Mouse (Mus musculus) adrenal gland, adult (tissue): ENCODE data around the gene Kdm1b.

ENCODE experiments used
- DNase-seq, 2 experiments: peaks; one replicate each; pipeline ENCODE4 v3.0.0; 2022 to 2023; ENCODE audit warnings: low spot score in 1 of 2; ENCODE audit not compliant: inconsistent age in 2 of 2

Gene Kdm1b

GRCm38 (mm10) chr13:47056781-47057180 is 13.5 kb downstream of the Kdm1b start:
- DNase-seq: no peak

DNA sequence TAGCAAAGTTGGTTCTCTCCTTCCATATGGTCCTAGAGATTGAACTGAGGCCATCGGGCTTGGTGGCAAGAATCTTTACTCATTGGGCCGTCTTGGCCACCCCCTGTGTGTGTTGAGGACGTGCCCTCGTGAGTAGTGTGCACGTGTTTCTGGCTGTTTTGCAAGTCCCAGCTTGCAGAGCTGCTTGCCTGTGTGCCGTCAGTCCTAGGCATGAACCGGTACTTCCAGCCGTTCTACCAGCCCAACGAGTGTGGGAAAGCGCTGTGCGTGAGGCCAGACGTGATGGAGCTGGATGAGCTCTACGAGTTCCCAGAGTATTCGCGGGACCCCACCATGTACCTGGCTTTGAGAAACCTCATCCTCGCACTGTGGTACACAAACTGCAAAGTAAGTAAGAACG is 19.5 kb downstream of the Kdm1b start:
- no peak for DNase-seq

DNA sequence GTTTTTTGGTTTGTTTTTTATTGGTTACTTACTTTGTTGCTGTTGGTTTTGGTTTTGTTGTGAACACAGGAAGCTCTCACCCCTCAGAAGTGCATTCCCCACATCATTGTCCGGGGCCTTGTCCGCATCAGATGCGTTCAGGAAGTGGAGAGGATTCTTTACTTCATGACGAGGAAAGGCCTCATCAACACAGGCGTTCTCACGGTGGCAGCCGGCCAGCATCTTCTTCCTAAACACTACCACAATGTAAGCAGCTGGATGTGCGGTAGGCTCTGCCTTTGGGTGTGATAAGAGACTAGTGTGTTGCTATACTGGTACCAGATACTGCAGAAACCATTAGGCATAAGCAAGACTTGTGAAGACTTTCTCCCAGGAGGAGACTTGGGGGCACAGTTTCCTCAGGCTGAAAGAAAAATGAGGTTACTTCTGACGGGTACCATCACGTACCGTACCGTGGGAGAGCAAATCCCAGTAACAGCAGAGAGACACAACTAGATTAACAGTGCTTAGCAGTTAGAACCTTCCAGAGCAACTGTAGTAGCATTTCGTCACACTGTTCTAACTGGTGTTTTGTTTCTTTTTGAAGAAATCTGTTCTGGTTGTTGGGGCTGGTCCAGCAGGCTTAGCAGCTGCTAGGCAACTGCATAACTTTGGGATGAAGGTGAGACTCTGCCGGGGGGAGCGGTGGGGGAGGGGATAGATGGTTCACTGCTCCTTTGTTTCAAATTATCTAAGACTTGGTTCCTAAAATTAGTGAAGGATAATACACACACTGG is 20.9 kb downstream of the Kdm1b start:
- DNase-seq: no peak

GRCm38 (mm10) chr13:47066516-47066915 is 23.2 kb downstream of the Kdm1b start:
- no peak for DNase-seq

GRCm38 (mm10) chr13:47067001-47067400 is 23.7 kb downstream of the Kdm1b start:
- DNase-seq: no peak

GRCm38 (mm10) chr13:47070329-47071080 is 27.2 kb downstream of the Kdm1b start:
- no peak for DNase-seq

DNA sequence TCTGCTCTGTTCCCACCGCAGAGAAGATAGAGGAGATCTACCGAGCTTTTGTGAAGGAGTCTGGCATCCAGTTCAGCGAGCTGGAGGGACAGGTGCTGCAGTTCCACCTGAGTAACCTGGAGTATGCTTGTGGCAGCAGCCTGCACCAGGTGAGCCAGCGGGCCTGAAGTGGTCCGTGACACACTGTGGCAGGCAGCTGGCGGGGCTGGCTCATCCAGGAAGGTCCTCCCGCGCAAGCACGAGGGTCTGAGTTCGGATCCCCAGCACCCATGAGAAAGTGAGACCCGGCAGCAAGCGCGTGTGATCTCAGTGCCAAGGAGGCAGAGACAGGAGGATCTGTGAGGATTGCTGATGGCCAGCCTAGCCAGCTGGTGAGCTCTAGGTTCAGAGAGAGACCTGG is 28.6 kb downstream of the Kdm1b start:
- no peak for DNase-seq

DNA sequence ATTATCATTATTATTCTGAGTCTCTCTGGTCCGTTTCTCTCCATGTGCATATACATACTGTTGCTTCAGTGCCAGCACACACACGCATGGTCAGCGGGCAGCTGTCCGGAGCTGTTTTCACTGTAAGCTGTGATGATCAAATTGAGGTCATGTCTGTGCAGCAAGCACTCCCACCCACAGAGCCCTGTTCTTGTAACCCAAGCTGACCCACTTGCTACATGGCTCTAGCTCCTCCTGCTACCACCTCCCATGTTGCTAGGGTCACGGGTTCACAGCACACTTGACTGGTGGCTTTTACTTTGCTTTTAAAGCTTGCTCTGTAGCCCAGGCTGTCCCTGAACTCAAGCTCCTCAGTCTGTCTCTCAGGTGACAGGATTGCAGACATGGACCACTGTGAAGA is 29.2 kb downstream of the Kdm1b start:
- DNase-seq: no peak

DNA sequence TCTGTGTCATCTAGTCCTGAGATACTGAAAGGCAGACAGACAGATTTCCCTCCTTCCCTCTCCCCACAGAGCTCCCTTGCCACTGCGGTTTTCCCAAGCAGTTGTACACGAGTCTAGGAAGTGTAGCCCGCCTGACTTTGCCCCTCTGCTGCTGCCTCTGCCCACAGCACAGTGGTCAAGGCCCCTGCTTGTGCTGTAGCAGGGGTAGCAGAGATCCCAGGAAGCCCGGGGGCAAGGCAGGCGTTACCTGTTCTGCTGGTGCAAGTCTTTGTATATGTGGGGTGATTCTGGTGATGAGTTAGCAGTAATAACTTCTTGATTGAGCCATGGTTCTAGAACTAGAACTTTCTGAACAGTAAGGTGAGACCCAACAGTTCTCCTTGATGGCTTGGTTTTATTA is 32.9 kb downstream of the Kdm1b start:
- no peak for DNase-seq

DNA sequence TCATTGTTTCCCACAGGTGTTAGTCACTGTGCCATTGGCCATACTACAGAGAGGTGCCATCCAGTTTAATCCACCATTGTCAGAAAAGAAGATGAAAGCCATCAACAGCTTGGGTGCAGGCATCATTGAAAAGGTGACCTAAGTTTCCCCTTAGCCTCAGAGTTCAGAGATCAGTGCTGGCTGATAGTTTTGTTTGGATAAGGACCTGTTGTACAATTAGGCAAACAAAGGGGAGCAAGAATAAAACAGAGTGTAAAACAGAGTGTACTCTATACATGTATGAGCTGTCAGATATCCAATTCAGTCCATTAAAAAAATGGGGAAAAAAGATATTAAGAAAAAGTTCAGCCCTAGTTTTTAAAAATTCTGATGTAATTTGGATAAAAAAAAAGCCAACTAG is 34.1 kb downstream of the Kdm1b start:
- DNase-seq: no peak

GRCm38 (mm10) chr13:47078799-47079198 is 35.5 kb downstream of the Kdm1b start:
- no peak for DNase-seq

DNA sequence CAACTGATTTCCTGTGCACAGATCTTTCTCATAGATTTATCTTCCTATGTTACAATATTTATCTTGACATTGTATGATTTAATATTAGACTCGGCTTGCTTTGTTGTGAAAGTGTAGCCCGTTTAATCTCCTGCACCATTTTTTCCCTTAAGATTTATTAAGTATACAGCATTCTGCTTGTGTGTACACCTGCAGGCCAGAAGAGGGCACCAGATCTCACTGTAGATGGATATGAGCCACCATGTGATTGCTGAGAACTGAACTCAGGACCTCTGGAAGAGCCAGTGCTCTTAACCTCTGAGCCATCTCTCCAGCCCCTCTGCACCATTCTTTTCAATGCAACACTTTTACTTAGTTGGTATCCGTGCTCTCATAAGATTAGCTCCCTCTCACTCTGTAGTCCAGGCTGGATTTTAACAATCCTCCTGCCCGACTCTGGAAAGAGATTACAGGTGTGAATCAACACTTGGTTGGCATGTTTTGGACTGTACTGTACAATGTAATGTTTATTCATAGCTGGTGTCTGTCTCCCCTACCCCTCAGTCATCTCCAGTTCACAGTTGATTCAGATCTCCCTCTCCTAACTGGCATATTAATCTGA is 37.7 kb downstream of the Kdm1b start:
- peak in 1 of 2 experiments; percentile 27 for DNase-seq

DNA sequence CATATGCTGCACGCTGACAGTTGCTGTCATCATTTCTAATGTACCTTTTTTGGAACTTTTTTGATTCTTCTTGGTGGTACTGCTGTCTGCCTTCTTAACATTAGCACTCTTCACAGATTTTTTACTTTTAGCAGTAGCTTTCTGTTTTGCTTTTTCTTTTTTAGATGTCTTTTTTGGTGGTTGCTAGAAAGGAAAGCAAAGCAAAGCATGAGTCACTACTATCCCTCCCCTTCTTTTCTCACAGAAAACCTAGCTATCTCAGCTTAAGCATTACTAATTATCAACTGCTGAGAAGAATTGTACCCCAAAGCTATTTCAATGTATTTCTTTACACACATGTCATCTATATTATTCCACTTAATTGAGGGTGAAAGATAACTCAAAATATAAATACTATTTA is 45.1 kb downstream of the Kdm1b start:
- no peak for DNase-seq

- DNase-seq: peak in 1 of 2 experiments; percentile 60
These were observed 46.0 kb downstream of the Kdm1b start for GRCm38 (mm10) chr13:47089271-47089670.

- peak; percentile 15 to 38 for DNase-seq
These were observed 50.5 kb downstream of the Kdm1b start for GRCm38 (mm10) chr13:47093791-47094190.

DNA sequence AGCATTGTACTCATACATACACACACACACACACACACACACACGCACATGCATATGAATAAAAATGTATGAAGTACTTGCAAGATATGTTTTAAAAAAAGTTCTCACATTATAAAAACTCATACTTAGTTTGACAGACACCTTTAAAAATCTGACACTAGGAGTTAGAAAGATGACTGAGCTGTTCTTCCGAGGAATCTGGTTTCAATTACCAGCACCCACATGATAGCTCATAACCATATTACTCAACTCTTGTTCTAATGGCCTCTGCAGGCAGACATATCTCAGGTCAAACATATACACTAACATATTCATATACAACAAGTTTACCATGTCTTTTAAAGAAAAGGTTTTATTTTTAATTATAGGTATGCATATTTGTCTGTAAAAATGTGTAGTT is 53.3 kb downstream of the Kdm1b start:
- no peak for DNase-seq

DNA sequence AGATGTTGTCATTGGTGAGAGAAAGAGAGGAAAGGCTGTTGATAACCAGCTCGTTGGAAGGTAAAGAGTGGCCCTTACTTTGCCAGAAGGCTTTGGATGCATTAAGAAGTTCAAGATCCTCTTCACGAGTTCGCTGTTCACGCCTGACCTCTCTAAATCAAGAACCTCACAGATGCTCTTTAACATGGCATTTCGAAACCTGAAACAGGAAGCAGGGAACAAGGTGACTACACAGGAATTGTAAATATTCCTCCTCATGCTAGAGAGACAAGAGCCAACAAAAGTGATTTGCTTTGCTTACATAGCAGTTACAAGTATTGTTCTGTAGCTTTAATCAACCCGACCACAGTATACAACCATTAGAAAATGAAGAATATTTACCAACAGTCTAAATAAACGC is 56.0 kb downstream of the Kdm1b start:
- DNase-seq: no peak

DNA sequence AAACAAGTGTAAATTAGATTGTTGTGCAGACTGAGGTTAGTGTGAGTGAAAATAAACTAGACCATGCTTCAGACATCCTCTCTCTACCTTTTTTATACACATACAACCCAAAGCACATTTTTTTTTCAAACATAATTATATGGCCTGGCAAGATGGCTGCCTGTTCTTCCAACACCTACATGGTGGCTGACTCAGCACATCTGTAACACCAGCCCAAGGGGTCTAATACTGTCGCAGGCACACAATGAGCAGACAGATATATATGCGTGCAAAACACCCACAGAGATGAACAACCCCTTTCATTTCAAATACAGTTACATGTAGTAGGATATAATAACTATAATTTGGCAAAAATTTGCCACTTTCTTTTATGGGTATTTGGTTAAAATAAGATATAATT is 57.3 kb downstream of the Kdm1b start:
- no peak for DNase-seq

DNA sequence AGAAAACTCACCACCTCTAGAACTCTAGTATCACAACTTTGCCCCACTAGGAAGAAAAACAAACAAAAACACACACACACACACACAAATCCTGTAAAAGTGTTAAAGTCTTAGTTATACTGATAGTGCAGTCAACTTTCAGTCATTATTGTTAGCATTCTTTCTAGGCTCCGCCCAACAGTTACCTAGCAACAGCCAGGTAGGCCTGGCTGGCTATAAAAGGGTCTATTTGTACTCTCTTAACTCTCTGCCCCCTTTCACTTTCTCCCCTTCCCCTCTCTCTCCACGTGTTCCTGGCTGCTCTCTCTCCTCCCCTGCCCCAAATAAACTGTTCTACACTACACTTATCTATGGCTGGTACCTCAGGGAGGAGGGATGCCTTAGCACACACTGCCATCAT is 60.8 kb downstream of the Kdm1b start:
- DNase-seq: no peak

DNA sequence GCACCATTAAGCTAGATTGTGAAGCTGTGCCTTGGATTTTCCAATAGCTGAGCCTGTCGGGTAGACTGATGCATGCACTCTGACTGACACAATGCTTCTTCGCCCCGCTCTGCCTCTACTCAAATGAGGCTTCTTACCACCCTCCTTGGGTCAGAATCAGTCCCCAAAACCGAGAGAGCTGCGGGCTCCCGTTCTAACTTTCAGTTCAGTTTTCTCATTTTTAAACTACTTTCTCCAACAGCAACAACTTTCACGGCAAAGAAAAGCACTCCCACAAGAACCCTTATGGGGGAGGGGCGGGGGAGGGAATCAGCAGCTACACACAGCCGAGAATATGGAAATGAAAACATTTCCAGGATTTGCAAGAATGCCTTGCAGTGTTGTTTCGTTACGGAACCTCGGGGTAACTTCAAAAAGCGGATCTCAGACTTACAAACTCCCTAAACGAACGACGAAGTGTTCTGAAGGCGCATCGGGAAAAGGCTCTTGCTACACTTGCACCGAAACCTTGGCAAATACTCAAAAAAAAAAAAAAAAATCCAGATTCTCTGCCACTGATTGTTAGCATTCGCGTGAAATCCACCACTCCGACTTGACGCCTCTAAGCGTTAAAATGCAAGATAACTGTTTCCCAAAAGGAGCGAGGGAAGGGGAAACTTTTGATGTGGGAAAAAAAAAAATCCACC is 61.7 kb downstream of the Kdm1b start:
- peak; percentile 19 to 83 for DNase-seq

DNA sequence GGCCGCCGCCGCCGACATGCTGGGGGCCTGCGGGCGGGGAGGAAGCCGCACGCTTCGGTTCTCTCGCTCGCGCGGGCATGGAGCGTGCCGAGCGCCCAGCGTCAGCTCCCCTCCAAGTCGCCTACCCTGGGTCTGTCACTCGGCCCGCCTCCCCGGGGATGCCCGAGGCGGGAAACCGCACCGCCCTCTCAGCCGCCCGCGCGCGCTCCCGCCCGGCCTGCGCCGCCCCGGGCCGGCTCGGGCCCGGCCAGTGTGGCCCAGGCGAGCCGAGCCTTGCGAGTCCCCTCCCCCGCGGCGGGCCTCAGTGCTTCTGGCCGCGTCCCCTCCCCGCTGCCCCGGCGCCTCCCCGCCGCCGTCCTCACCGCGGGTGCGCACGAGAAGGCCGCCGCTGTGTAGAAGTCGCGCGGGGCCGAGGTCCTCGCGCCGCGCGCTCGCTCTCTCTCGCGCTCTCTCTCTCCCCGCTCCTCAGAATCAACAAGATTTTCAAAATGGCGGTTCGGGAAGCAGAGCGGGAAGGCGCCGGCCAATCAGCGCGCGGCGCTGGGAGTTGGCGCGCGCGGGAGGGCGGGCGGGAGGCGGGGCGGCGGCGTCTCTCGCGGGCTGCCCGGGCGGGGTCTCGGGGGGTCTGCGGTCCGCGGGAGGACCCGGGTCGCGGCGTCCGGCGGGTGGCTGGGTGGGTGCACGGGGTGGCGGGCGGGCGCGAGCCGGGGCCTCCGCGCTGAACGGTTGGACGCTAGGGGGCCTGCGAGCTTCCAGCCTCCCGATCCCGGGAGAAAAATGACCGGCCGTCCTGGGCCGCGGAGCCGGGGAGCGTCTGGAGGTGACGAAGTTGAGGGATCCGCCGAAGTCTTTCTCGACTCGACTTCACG is 62.6 kb downstream of the Kdm1b start, which contains the start of gene Dek:
TSS of gene Dek (minus strand) at position 491 of the 869 bp plus-strand sequence.
- peak; percentile 88 to 97 for DNase-seq
